Mouse (Mus musculus) liver, postnatal 0 days (tissue): ENCODE data around the gene Ssh2.

ENCODE experiments used
- CTCF ChIP-seq: sonication (generic); IDR thresholded peaks from 2 replicates; pipeline ENCODE4 v1.5.1; 2016; ENCODE audit warnings: antibody characterized with exemption, low read depth
- EP300 ChIP-seq: IDR thresholded peaks from 2 replicates; pipeline ENCODE4 v1.6.1; 2016; ENCODE audit warnings: antibody characterized with exemption, low read depth, mild to moderate bottlenecking

GRCm38 (mm10) chr11:77446628-77447041 lies 230.5 kb downstream of the Ssh2 start:
- TF ChIP-seq CTCF (peak; percentile 88), EP300 (no peak)
